Mouse (Mus musculus) telencephalon, adult 2 months (tissue): Measurements from ENCODE around the gene Zmym4.

Source experiments
- DNase-seq: peaks from one replicate; pipeline ENCODE4 v3.0.0-alpha.2; 2011; ENCODE audit warnings: low read depth, low spot score

Zmym4 gene

GRCm38 (mm10) chr4:126822891-126823882 is 144.7 kb downstream of the Zmym4 start:
- DNase-seq = no peak

GRCm38 (mm10) chr4:126814854-126815253 is 153.1 kb downstream of the Zmym4 start:
- no peak for DNase-seq

GRCm38 (mm10) chr4:126813212-126813611 is 154.7 kb downstream of the Zmym4 start:
- DNase-seq = no peak
